Mouse (Mus musculus) neural tube, embryonic 14.5 days (tissue): ENCODE measurements around the gene Atf3. TPM values are rescaled to one million over a fixed set of nuclear protein-coding genes. Genes with fewer than 3 reads are reported as not detected.

ENCODE experiments used
- ATAC-seq: fragments of 200-750 bp; cut with Nextera tagmentation; 2 replicates; pipeline ENCODE4 v1.8.0; 2017; ENCODE audit warnings: low read depth, mild to moderate bottlenecking, moderate TSS enrichment, moderate library complexity
- H3K27ac ChIP-seq: fragments of 300-500 bp; sonication (generic); 2 replicates; pipeline ENCODE4 v1.5.1; 2014; ENCODE audit warnings: low read depth, mild to moderate bottlenecking, control low read depth, low read length, moderate library complexity, mixed read lengths
- H3K27me3 ChIP-seq: fragments of 300-500 bp; sonication (generic); 2 replicates; pipeline ENCODE4 v1.6.1; 2014; ENCODE audit warnings: low read length; ENCODE audit not compliant: control insufficient read depth, insufficient read depth
- H3K36me3 ChIP-seq: fragments of 300-500 bp; sonication (generic); 2 replicates; pipeline ENCODE4 v1.6.1; 2014; ENCODE audit warnings: low read length, mixed read lengths; ENCODE audit not compliant: control insufficient read depth, insufficient read depth
- H3K4me1 ChIP-seq: fragments of 300-500 bp; sonication (generic); 2 replicates; pipeline ENCODE4 v1.6.1; 2014; ENCODE audit warnings: low read length; ENCODE audit not compliant: control insufficient read depth, insufficient read depth
- H3K4me2 ChIP-seq: fragments of 300-500 bp; sonication (generic); 2 replicates; pipeline ENCODE4 v1.6.1; 2014; ENCODE audit warnings: mild to moderate bottlenecking, low read depth, low read length, control low read depth
- H3K4me3 ChIP-seq: fragments of 300-500 bp; sonication (generic); 2 replicates; pipeline ENCODE4 v1.5.1; 2014; ENCODE audit warnings: low read depth, low read length, control low read depth, mixed read lengths
- H3K9ac ChIP-seq: fragments of 300-500 bp; sonication (generic); replicated peaks from 2 replicates; pipeline ENCODE4 v1.6.1; 2014; ENCODE audit warnings: low read depth, mild to moderate bottlenecking, control low read depth, low read length, mixed read lengths
- H3K9me3 ChIP-seq: fragments of 300-500 bp; sonication (generic); 2 replicates; pipeline ENCODE4 v1.6.1; 2016; ENCODE audit warnings: low read length; ENCODE audit not compliant: control insufficient read depth
- WGBS: fragments of 180-500 bp; shearing (Covaris S2); extraction: QIAGEN DNeasy Blood & Tissue Kit; methylation state at CpG from one replicate; pipeline ENCODE4 v1.1.7; 2014; 5-methylcytosine and 5-hydroxymethylcytosine counted together
- polyA plus RNA-seq: library from polyadenylated mRNA; unstranded; fragments of >200 nt; fragmentation: Nextera tagmentation; extraction: Ambion mirVana; gene quantifications from 2 replicates; pipeline ENCODE4 v1.2.1, GENCODE M21; 2014

The Atf3 gene
- polyA plus RNA-seq, 1 experiment from 2014 or later: 0.66 TPM

- ATAC-seq: no peak
- H3K4me1 ChIP-seq: no peaks in the 10 kb centered on the region
- H3K9ac ChIP-seq: no peak overlapping the region
- no peak overlapping the region for H3K27ac ChIP-seq
- H3K9me3 ChIP-seq: no peaks in the 10 kb centered on the region
- no peak overlapping the region for H3K4me3 ChIP-seq
- no peaks in the 10 kb centered on the region for H3K36me3 ChIP-seq
- no peaks in the 10 kb centered on the region for H3K27me3 ChIP-seq
- WGBS: 80% methylated on average over 5 of the region's 5 CpGs
- no peak overlapping the region for H3K4me2 ChIP-seq
Observed at GRCm38 (mm10) chr1:191204876-191205275, 13.0 kb downstream of the Atf3 start.

GRCm38 (mm10) chr1:191203496-191203895 is 14.3 kb downstream of the Atf3 start:
- H3K27me3 ChIP-seq: no peaks in the 10 kb centered on the region
- no peak overlapping the region for H3K4me2 ChIP-seq
- no peak overlapping the region for H3K9ac ChIP-seq
- ATAC-seq: no peak
- H3K9me3 ChIP-seq: no peaks in the 10 kb centered on the region
- no peak overlapping the region for H3K4me3 ChIP-seq
- H3K27ac ChIP-seq: no peak overlapping the region
- WGBS: 59% methylated on average over 2 of the region's 2 CpGs
- H3K4me1 ChIP-seq: no peaks in the 10 kb centered on the region
- no peaks in the 10 kb centered on the region for H3K36me3 ChIP-seq

GRCm38 (mm10) chr1:191202208-191202952 is 15.5 kb downstream of the Atf3 start:
- Histone ChIP-seq H3K4me1 (no peaks in the 10 kb centered on the region), H3K9me3 (no peaks in the 10 kb centered on the region), H3K27ac (no peak overlapping the region), H3K4me3 (no peak overlapping the region), H3K9ac (no peak overlapping the region), H3K4me2 (no peak overlapping the region), H3K36me3 (no peaks in the 10 kb centered on the region), H3K27me3 (no peaks in the 10 kb centered on the region)
- 88% methylated on average over 11 of the region's 11 CpGs for WGBS
- ATAC-seq: no peak

- Histone ChIP-seq H3K4me2 (no peak overlapping the region), H3K9me3 (no peaks in the 10 kb centered on the region), H3K9ac (no peak overlapping the region), H3K36me3 (no peaks in the 10 kb centered on the region), H3K4me3 (no peak overlapping the region), H3K27me3 (no peaks in the 10 kb centered on the region), H3K27ac (no peak overlapping the region), H3K4me1 (no peaks in the 10 kb centered on the region)
- 88% methylated on average over 9 of the region's 9 CpGs for WGBS
- no peak for ATAC-seq
Observed at GRCm38 (mm10) chr1:191200816-191201602, 16.8 kb downstream of the Atf3 start.

GRCm38 (mm10) chr1:191197916-191198315 is 19.9 kb downstream of the Atf3 start:
- no peak for ATAC-seq
- H3K4me1 ChIP-seq: no peaks in the 10 kb centered on the region
- no peaks in the 10 kb centered on the region for H3K36me3 ChIP-seq
- no peaks in the 10 kb centered on the region for H3K27me3 ChIP-seq
- no peak overlapping the region for H3K27ac ChIP-seq
- no peak overlapping the region for H3K9ac ChIP-seq
- WGBS: 80% methylated on average over 7 of the region's 7 CpGs
- no peak overlapping the region for H3K4me3 ChIP-seq
- no peaks in the 10 kb centered on the region for H3K9me3 ChIP-seq
- no peak overlapping the region for H3K4me2 ChIP-seq

GRCm38 (mm10) chr1:191196016-191196415 is 21.8 kb downstream of the Atf3 start:
- no peak overlapping the region for H3K4me3 ChIP-seq
- H3K27ac ChIP-seq: no peak overlapping the region
- H3K4me1 ChIP-seq: no peaks in the 10 kb centered on the region
- H3K4me2 ChIP-seq: no peak overlapping the region
- no peak for ATAC-seq
- no peaks in the 10 kb centered on the region for H3K36me3 ChIP-seq
- 92% methylated on average over 6 of the region's 6 CpGs for WGBS
- no peak overlapping the region for H3K9ac ChIP-seq
- no peaks in the 10 kb centered on the region for H3K9me3 ChIP-seq
- H3K27me3 ChIP-seq: no peaks in the 10 kb centered on the region

- H3K9me3 ChIP-seq: no peaks in the 10 kb centered on the region
- 52% methylated on average over 14 of the region's 14 CpGs for WGBS
- no peak for ATAC-seq
- no peaks in the 10 kb centered on the region for H3K36me3 ChIP-seq
- no peak overlapping the region for H3K27ac ChIP-seq
- no peak overlapping the region for H3K4me2 ChIP-seq
- no peaks in the 10 kb centered on the region for H3K4me1 ChIP-seq
- no peaks in the 10 kb centered on the region for H3K27me3 ChIP-seq
- no peak overlapping the region for H3K9ac ChIP-seq
- H3K4me3 ChIP-seq: no peak overlapping the region
Observed at GRCm38 (mm10) chr1:191193657-191194424, 24.0 kb downstream of the Atf3 start.

- no peaks in the 10 kb centered on the region for H3K4me1 ChIP-seq
- H3K4me2 ChIP-seq: no peak overlapping the region
- no peak overlapping the region for H3K4me3 ChIP-seq
- no peaks in the 10 kb centered on the region for H3K9me3 ChIP-seq
- 83% methylated on average over 6 of the region's 6 CpGs for WGBS
- H3K36me3 ChIP-seq: no peaks in the 10 kb centered on the region
- no peak overlapping the region for H3K9ac ChIP-seq
- ATAC-seq: no peak
- no peak overlapping the region for H3K27ac ChIP-seq
- no peaks in the 10 kb centered on the region for H3K27me3 ChIP-seq
Observed at GRCm38 (mm10) chr1:191192751-191193150, 25.1 kb downstream of the Atf3 start.

- Histone ChIP-seq H3K27me3 (peaks cover 3% of the 10 kb centered on the region; the same call in 1 of the 2 replicates), H3K9ac (no peak overlapping the region), H3K4me1 (no peaks in the 10 kb centered on the region), H3K27ac (no peak overlapping the region), H3K4me2 (no peak overlapping the region), H3K4me3 (no peak overlapping the region), H3K9me3 (no peaks in the 10 kb centered on the region), H3K36me3 (no peaks in the 10 kb centered on the region)
- WGBS: 69% methylated on average over 6 of the region's 6 CpGs
- no peak for ATAC-seq
Observed at GRCm38 (mm10) chr1:191192213-191192612, 25.6 kb downstream of the Atf3 start.
